Mouse (Mus musculus) lung, embryonic 16.5 days (tissue): ENCODE data around the gene Ugt2b35. TPM values are rescaled to one million over a fixed set of nuclear protein-coding genes. Genes with fewer than 3 reads are reported as not detected.

ENCODE experiments used
- polyA plus RNA-seq: library from polyadenylated mRNA; unstranded; fragments of >200 nt; fragmentation: Nextera tagmentation; extraction: Ambion mirVana; gene quantifications from 2 replicates; pipeline ENCODE4 v1.2.1, GENCODE M21; 2015

Gene Ugt2b35
- polyA plus RNA-seq, 1 experiment from 2014 or later: not detected

Other genes starting within 250 kb of the Ugt2b35 start
- gene Ythdc1, start 196.6 kb upstream of the Ugt2b35 start, polyA plus RNA-seq: 33.7 and 34.6 TPM in 2 replicates
- 0.09 and 1.1 TPM in 2 replicates for gene Ugt2b34, start 93.9 kb upstream of the Ugt2b35 start, polyA plus RNA-seq
- not detected in 2 replicates for gene Ugt2b1, start 74.3 kb upstream of the Ugt2b35 start, polyA plus RNA-seq
- 1.3 TPM in 1 of 2 replicates, not detected in the other for gene Ugt2b36, start 91.7 kb downstream of the Ugt2b35 start, polyA plus RNA-seq
- gene Ugt2b5, start 139.5 kb downstream of the Ugt2b35 start, polyA plus RNA-seq: 0.44 TPM in 1 of 2 replicates, not detected in the other